Mouse (Mus musculus) brain, embryonic 14.5 days (tissue): ENCODE data around the gene Gm6482. TPM values are rescaled to one million over a fixed set of nuclear protein-coding genes. Genes with fewer than 3 reads are reported as not detected.
A peak's percentile ranks its signal among the peaks of the same experiment; 100 is the strongest.
"Not testable (repeated sequence)": the region's sequence is repeated elsewhere in the genome, so short reads cannot be mapped to it uniquely, and the experiment has no call there.

Source experiments
- DNase-seq: peaks from one replicate; pipeline ENCODE4 v3.0.0-alpha.2; 2011; ENCODE audit warnings: low read depth
- CTCF ChIP-seq: fragments of 200-500 bp; IDR thresholded peaks from 2 replicates; pipeline ENCODE4 v1.5.1; 2012; ENCODE audit warnings: inconsistent platforms, mild to moderate bottlenecking, moderate library complexity, borderline replicate concordance; ENCODE audit not compliant: insufficient read depth, insufficient read length; ENCODE audit errors: extremely low read depth
- polyA plus RNA-seq: library from polyadenylated mRNA; depleted of rRNA; stranded (reverse); fragments of >200 nt; gene quantifications from 2 replicates; pipeline ENCODE4 v1.2.3, GENCODE M21; 2012; rRNA removed

Gene Gm6482
- not detected in 2 replicates for polyA plus RNA-seq

GRCm38 (mm10) chr14:41408181-41408580 lies at the start of gene Gm6482:
TSS of gene Gm6482 (minus strand) at chr14:41408281.
- DNase-seq, result not testable (repeated sequence)

- DNase-seq, result not testable (repeated sequence)
Measured at GRCm38 (mm10) chr14:41453418-41453817, 45.3 kb upstream of the Gm6482 start, which contains the start of gene Gm7954. TSS of gene Gm7954 (minus strand) at chr14:41453518.

GRCm38 (mm10) chr14:41425393-41426075 lies 17.5 kb upstream of the Gm6482 start:
- DNase-seq, result peak; percentile 8
- TF ChIP-seq CTCF, result 0 out of 2 replicates have a peak, but pooled peaks have one; percentile 21

GRCm38 (mm10) chr14:41424694-41425093 lies 16.6 kb upstream of the Gm6482 start:
- DNase-seq, result not testable (repeated sequence)

- DNase-seq, result not testable (repeated sequence)
Measured at GRCm38 (mm10) chr14:41386279-41386678, 21.8 kb downstream of the Gm6482 start, which contains the start of gene Gm7945. TSS of gene Gm7945 (minus strand) at chr14:41386379.

Other genes starting within 250 kb of the Gm6482 start
- gene Sftpd, start 223.1 kb downstream of the Gm6482 start, polyA plus RNA-seq, result not detected in 2 replicates
- 0.21 and 0.26 TPM in 2 replicates for gene Gm2832, start 129.5 kb downstream of the Gm6482 start, polyA plus RNA-seq
- gene Gm5798, start 59.7 kb downstream of the Gm6482 start, polyA plus RNA-seq, result not detected in 2 replicates
- not detected in 2 replicates for gene Gm7945, start 21.9 kb downstream of the Gm6482 start, polyA plus RNA-seq
- not detected in 2 replicates for gene Gm7954, start 45.2 kb upstream of the Gm6482 start, polyA plus RNA-seq
- gene Gm3486, start 81.2 kb upstream of the Gm6482 start, polyA plus RNA-seq, result not detected in 2 replicates
- not detected in 2 replicates for gene Gm7970, start 147.3 kb upstream of the Gm6482 start, polyA plus RNA-seq
- not detected in 2 replicates for gene 1700049E17Rik2, start 164.9 kb upstream of the Gm6482 start, polyA plus RNA-seq
- not detected in 2 replicates for gene Gm3072, start 216.3 kb upstream of the Gm6482 start, polyA plus RNA-seq
- not detected in 2 replicates for gene Gm3676, start 238.2 kb upstream of the Gm6482 start, polyA plus RNA-seq